Mouse (Mus musculus) myocyte (in vitro differentiated cells): ENCODE results near the gene Syt1.

Experiments
- CEBPB ChIP-seq: IDR thresholded peaks from 2 replicates; pipeline ENCODE4 v1.6.1; 2011; ENCODE audit warnings: mild to moderate bottlenecking, moderate library complexity; ENCODE audit not compliant: poor library complexity, insufficient read depth, severe bottlenecking
- E2F4 ChIP-seq: IDR thresholded peaks from one replicate; pipeline ENCODE4 v1.6.1; 2011; ENCODE audit warnings: mild to moderate bottlenecking, control low read depth, moderate library complexity; ENCODE audit not compliant: insufficient read depth
- MAX ChIP-seq: IDR thresholded peaks from one replicate; pipeline ENCODE4 v1.6.1; 2011; ENCODE audit warnings: low read depth, mild to moderate bottlenecking, control low read depth
- MYOD1 ChIP-seq, 3 experiments: IDR thresholded peaks; one replicate each; pipeline ENCODE4 v1.6.1; 2011; ENCODE audit warnings: control low read depth in 2 of 3, low read depth in 2 of 3, mild to moderate bottlenecking in 2 of 3, moderate library complexity in 1 of 3; ENCODE audit not compliant: insufficient read length in 2 of 3, control insufficient read depth in 1 of 3
- MYOG ChIP-seq, 3 experiments: IDR thresholded peaks; one replicate each; pipeline ENCODE4 v1.6.1; 2011; ENCODE audit warnings: control low read depth in 2 of 3, low read depth in 2 of 3, mild to moderate bottlenecking in 2 of 3; ENCODE audit not compliant: insufficient read length in 2 of 3, control insufficient read depth in 1 of 3, insufficient read depth in 1 of 3
- POLR2A ChIP-seq: IDR thresholded peaks from one replicate; pipeline ENCODE4 v1.6.1; 2011; ENCODE audit warnings: low read depth, mild to moderate bottlenecking, control low read depth, moderate library complexity; ENCODE audit not compliant: insufficient read length
- POLR2AphosphoS2 ChIP-seq: IDR thresholded peaks from one replicate; pipeline ENCODE4 v1.6.1; 2011; ENCODE audit warnings: low read depth, control low read depth; ENCODE audit not compliant: insufficient read length
- SRF ChIP-seq: IDR thresholded peaks from one replicate; pipeline ENCODE4 v1.6.1; 2011; ENCODE audit warnings: low read depth; ENCODE audit not compliant: control insufficient read depth, insufficient read length
- TCF12 ChIP-seq: IDR thresholded peaks from one replicate; pipeline ENCODE4 v1.6.1; 2011; ENCODE audit warnings: mild to moderate bottlenecking, control low read depth; ENCODE audit not compliant: poor library complexity, insufficient read depth, severe bottlenecking
- TCF3 ChIP-seq: IDR thresholded peaks from one replicate; pipeline ENCODE4 v1.6.1; 2011; ENCODE audit warnings: low read depth, control low read depth; ENCODE audit not compliant: insufficient read length
- USF1 ChIP-seq: IDR thresholded peaks from one replicate; pipeline ENCODE4 v1.6.1; 2011; ENCODE audit warnings: low read depth, mild to moderate bottlenecking, control low read depth, moderate library complexity

- TF ChIP-seq POLR2A (no peak), USF1 (no peak), CEBPB (no peak), POLR2AphosphoS2 (no peak), MYOD1 (IDR thresholded peaks at IDR 0.05; ENCODE audit: control insufficient read depth in 1 of 3, insufficient read length in 2 of 3, low read depth in 2 of 3) (no peak), MYOG (IDR thresholded peaks at IDR 0.05; ENCODE audit: control insufficient read depth in 1 of 3, insufficient read depth in 1 of 3, insufficient read length in 2 of 3, low read depth in 2 of 3) (no peak), E2F4 (no peak), MAX (no peak), TCF12 (no peak), SRF (no peak), TCF3 (no peak)
Observed at GRCm38 (mm10) chr10:108832248-108832647, 178.5 kb downstream of the Syt1 start.
